8 mouse cellular contexts compared by ENCODE assay signal in genomic region chr4:141130704-141131342, GRCm38 (mm10). TPM values are rescaled to one million over a fixed set of nuclear protein-coding genes. Genes with fewer than 3 reads are reported as not detected.
DNase-seq lines count a peak whose midpoint lies in the region; ATAC-seq lines count a peak whose summit lies in the region.

No protein-coding gene starts in this region.

- H3K27me3 ChIP-seq in midbrain, embryonic 13.5 days = no peaks in the 10 kb centered on the region

- peak overlapping the region; percentile 45; the same call in 1 of the 2 replicates for H3K27ac ChIP-seq in midbrain, embryonic 13.5 days

- H3K4me2 ChIP-seq in midbrain, embryonic 13.5 days (replicated peaks) = no peak overlapping the region

- H3K4me3 ChIP-seq in midbrain, embryonic 13.5 days (replicated peaks) = no peak overlapping the region

- peak; percentile 72 for DNase-seq in adrenal gland, postnatal 10 days
- no peak for DNase-seq in adrenal gland, postnatal 25 days
- peak; percentile 82 for DNase-seq in urinary bladder, postnatal 14 days (ENCODE audit: low spot score)
- DNase-seq in urinary bladder, postnatal 25 days (ENCODE audit: low spot score) = no peak
- peak; percentile 55 to 57 for DNase-seq in kidney, postnatal 36 days
- no peak for DNase-seq in testis, postnatal 10 days (ENCODE audit: low spot score)
- no peak for DNase-seq in retina, postnatal 1 day

- peaks cover 45% of the 10 kb centered on the region for H3K4me1 ChIP-seq in midbrain, embryonic 13.5 days (replicated peaks)

- WGBS in midbrain, embryonic 13.5 days = 81% methylated on average over 6 of the region's 6 CpGs

- H3K9ac ChIP-seq in midbrain, embryonic 13.5 days (replicated peaks) = no peak overlapping the region

- no peak for ATAC-seq in midbrain, embryonic 13.5 days

- no peaks in the 10 kb centered on the region for H3K9me3 ChIP-seq in midbrain, embryonic 13.5 days

- H3K36me3 ChIP-seq in midbrain, embryonic 13.5 days = 0 out of 2 replicates have a peak, but pooled peaks cover 4% of the 10 kb centered on the region

RNA-seq across cellular contexts. Expression of gene Szrd1, which starts 8.8 kb away (rescaled TPM):
- total RNA-seq in adrenal gland, postnatal 10 days (2021) = 100 to 1,000 TPM; 111 to 115 TPM
- total RNA-seq in adrenal gland, postnatal 25 days (2021) = 95.3 and 115 TPM in 2 replicates
- polyA plus RNA-seq in midbrain, embryonic 13.5 days (2015; fragmentation: Nextera tagmentation; extraction: Ambion mirVana) = 26.0 and 30.7 TPM in 2 replicates

RNA-seq across cellular contexts. Expression of gene Fbxo42, which starts 16.9 kb away (rescaled TPM):
- total RNA-seq in adrenal gland, postnatal 10 days (2021) = 10 to 100 TPM; 16.6 to 21.2 TPM
- total RNA-seq in adrenal gland, postnatal 25 days (2021) = 19.7 and 24.8 TPM in 2 replicates
- 22.9 and 26.3 TPM in 2 replicates for polyA plus RNA-seq in midbrain, embryonic 13.5 days (2015; fragmentation: Nextera tagmentation; extraction: Ambion mirVana)

RNA-seq across cellular contexts. Expression of gene Spata21, which starts 42.7 kb away (rescaled TPM):
- not detected for total RNA-seq in adrenal gland, postnatal 10 days (2021)
- not detected in 2 replicates for total RNA-seq in adrenal gland, postnatal 25 days (2021)
- polyA plus RNA-seq in midbrain, embryonic 13.5 days (2015; fragmentation: Nextera tagmentation; extraction: Ambion mirVana) = 0.22 TPM in 1 of 2 replicates, not detected in the other

RNA-seq across cellular contexts. Expression of gene Necap2, which starts 52.7 kb away (rescaled TPM):
- 10 to 100 TPM; 54.5 to 57.1 TPM for total RNA-seq in adrenal gland, postnatal 10 days (2021)
- total RNA-seq in adrenal gland, postnatal 25 days (2021) = 56.2 and 67.2 TPM in 2 replicates
- 47.2 and 52.3 TPM in 2 replicates for polyA plus RNA-seq in midbrain, embryonic 13.5 days (2015; fragmentation: Nextera tagmentation; extraction: Ambion mirVana)

Comparison
In these comparisons a context has a peak if more than half of its experiments do, and no peak if none do; other contexts are left out.
1. DNase-seq: peak in adrenal gland, postnatal 10 days (single experiment), urinary bladder, postnatal 14 days (single experiment) and kidney, postnatal 36 days (2 of 2); none in adrenal gland, postnatal 25 days (single experiment), urinary bladder, postnatal 25 days (single experiment), testis, postnatal 10 days (single experiment) and retina, postnatal 1 day (single experiment).